Mouse (Mus musculus) T-helper 2 cell (primary cell): Measurements from ENCODE around the gene Ankfy1.

Experiments used
- in situ Hi-C: fragments of 300-600 bp; cut with MboI, MseI; formaldehyde crosslinking; loops from one replicate; pipeline ENCODE4 v1.15.1; 2025; ENCODE audit warnings: high pct_unique_total_duplicates

Ankfy1 gene

DNA sequence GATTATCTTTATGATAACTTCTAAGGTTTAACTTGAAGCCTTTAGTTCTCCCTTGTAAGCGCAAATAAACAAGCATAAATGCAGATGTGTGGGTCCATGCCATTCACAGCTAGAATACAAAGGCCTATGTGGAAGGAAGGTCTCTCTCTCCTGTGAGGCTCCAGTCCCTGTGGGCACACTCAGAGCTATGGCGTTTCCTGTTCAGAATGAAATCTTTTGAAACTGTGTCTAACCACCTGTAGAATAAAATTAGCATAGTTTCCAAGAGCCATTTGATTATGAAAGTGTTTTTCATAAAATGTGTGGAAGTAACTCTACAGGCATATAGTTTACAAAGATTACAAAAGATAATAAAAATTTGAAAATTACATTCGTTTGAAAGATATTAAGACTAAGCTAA lies 28.4 kb downstream of the Ankfy1 start:
- in situ Hi-C loops, result no loop called here

DNA sequence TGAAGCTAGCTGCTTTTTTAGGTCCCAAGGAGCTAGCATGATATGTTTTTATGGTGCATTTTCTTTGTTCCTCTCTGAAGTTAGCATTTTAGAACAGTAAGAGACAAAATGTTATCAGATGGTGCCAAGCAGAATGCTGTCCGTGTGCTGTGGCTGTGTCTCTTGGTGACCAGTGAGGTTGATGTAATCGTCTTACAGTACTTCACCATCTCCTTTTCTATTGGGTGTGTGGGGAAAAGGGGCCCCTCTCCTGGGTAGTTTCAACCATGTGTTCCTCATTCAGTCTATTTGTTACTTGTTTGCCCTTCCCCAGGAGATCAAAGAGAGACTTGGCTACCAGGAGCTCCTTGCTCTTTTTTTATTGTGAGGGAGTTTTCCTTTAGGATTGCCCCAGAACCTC lies 33.4 kb downstream of the Ankfy1 start:
- in situ Hi-C loops, result no loop called here

GRCm38 (mm10) chr11:72723871-72724270 lies 34.1 kb downstream of the Ankfy1 start:
- in situ Hi-C loops, result no loop called here

GRCm38 (mm10) chr11:72726023-72726422 lies 36.2 kb downstream of the Ankfy1 start:
- in situ Hi-C loops, result no loop called here

- in situ Hi-C loops, result loop anchor here (10.0 kb wide), 1 partner anchor 159 kb away; no protein-coding TSS in a partner anchor
These were observed 43.9 kb downstream of the Ankfy1 start for GRCm38 (mm10) chr11:72733736-72734135.

DNA sequence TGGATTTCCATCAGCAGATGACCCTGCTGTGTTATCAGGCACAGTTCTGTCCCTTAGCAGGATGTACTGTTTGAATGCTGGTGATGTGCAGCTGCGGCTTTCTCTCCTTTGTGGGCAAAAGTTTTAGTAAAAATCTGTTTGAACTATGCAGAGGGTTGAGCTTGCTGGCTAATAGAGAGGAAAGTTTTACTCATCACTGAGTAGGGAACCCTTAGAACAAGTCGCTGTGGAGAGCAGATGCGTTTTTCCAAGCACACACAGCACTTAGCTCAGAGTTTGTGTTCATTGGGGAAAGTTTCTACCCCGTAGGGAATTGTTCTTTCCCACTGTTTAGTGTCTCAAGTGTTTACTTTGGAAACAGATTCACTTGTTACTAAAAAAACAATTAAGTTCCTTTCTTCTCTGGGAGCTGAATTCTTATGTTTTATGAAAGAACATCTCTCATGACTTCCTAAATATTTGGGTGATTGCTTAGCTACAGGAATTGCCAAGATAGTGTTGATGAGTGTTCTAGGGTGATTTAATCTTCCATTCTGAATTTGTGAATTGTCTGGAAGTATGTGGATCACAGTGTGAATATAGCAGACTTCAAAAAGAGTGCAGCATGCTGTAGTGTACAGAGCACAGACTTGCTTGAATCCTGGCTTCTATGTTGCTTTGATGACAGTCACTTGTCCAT lies 45.2 kb downstream of the Ankfy1 start:
- in situ Hi-C loops, result loop anchor here (10.0 kb wide), 1 partner anchor 160 kb away; no protein-coding TSS in a partner anchor

DNA sequence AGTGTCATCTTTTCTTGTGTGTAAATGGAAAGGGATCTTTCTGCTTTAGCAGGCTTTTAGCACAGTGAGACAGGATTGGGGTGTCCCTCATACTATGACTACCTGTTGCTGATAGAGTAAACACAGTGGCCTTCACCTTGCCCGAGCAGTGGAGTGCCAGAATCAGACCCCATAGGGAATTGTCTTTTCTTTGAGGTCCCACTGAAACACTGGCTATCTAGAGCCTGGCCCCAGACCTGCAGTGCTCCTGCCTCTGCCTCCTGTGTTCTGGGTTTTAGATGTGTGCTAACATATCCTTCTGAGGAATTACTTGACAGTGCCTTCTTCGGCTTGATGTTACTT lies 45.7 kb downstream of the Ankfy1 start:
- in situ Hi-C loops, result loop anchor here (10.0 kb wide), 1 partner anchor 161 kb away; no protein-coding TSS in a partner anchor

DNA sequence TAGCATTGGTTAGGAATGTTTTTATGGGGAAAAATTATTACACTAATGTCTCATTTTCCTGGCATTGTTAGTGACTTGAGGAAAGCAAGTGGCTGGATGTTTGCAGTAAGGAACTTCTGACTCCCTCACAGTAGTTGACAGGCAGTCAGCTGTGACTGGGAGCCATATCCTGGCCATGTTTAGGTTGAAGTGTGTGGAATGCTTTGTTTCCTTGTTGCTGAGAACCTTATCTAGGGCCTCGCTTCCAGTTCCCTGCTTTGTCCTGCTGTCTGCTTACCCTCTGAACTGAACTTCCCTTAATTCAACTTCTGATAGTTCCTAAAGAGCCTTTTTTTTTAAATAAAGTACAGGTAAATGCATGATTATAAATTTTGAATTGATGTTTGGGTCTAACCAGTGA lies 46.5 kb downstream of the Ankfy1 start:
- in situ Hi-C loops, result loop anchor here (10.0 kb wide), 1 partner anchor 162 kb away; no protein-coding TSS in a partner anchor

GRCm38 (mm10) chr11:72737517-72737916 lies 47.7 kb downstream of the Ankfy1 start:
- in situ Hi-C loops, result loop anchor here (10.0 kb wide), 1 partner anchor 163 kb away; no protein-coding TSS in a partner anchor

- in situ Hi-C loops, result loop anchor here (10.0 kb wide), 1 partner anchor 164 kb away; no protein-coding TSS in a partner anchor
These were observed 49.2 kb downstream of the Ankfy1 start for GRCm38 (mm10) chr11:72739048-72739447.

DNA sequence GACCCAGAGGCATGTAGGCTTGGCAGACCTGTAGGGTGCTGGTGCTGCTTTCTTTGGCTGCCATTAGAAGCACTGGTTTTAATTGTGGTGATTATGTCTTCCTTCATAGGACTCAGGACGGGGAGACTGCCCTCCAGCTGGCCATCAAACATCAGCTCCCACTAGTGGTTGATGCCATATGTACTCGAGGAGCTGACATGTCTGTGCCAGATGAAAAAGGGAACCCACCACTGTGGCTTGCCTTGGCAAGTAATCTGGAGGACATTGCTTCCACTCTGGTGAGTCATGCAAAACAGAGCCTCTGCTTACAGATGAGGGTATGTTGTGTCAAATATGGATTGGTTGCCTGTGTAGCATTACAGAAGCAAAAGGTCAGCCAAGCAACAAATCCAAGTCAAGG lies 62.1 kb downstream of the Ankfy1 start:
- in situ Hi-C loops, result no loop called here

- in situ Hi-C loops, result no loop called here
These were observed 68.5 kb downstream of the Ankfy1 start for GRCm38 (mm10) chr11:72758316-72758715.

DNA sequence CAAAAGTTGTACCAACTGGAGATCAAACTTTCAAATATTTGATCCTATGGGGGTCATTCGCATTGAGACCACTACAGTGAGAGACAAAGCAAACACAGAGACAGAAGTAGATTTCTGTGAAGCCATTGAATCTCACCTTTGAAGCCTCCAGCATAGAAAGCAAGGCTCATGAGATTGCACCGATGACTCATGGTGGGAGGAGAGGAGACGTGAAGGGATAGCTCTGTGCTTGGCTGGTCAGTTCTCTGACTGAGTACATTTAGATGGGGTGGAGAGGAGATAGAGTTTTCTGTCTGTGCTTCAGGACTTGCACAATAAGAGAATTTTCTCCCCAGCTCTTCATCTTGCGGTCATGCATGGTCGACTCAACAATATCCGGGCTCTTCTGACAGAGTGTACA lies 69.8 kb downstream of the Ankfy1 start:
- in situ Hi-C loops, result no loop called here

DNA sequence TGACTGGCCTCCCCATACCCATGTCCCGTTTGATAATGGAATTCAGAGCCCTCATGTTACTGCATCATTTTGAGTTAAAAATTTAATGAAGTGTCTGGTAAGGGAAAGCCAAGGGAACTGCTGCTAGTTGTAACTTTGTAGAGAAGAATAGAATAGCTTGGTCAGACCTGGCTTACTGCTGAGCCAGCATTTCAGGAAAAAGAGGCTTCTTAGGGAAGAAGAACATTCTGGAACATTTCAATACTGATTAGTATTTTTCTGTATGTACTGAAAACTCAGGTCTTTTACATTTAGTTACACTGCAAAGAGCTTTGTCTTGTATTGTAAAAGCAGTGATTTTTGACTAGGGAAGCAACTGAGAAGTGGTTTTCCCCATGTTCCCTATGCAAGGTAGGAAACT lies 71.0 kb downstream of the Ankfy1 start:
- in situ Hi-C loops, result no loop called here

DNA sequence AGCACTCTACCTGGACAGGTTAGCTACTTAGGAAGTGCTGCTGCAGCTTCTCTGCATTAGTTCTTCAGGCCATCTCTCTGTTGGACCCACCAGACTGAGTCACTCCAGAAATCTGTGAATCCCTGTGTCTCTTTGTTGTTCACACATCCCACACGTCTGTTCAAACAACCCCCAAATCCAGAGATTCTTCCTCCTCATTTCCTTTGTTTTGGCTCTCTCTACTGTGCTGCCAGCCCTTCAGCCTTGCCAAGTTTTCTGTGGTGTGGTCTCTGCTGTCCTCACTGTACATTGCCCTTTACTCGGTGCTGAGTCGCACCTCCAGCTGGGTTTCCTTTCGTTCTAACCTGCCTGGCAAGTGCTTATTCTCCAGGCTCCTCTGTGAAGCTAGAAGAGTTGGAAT lies 74.5 kb downstream of the Ankfy1 start:
- in situ Hi-C loops, result no loop called here

DNA sequence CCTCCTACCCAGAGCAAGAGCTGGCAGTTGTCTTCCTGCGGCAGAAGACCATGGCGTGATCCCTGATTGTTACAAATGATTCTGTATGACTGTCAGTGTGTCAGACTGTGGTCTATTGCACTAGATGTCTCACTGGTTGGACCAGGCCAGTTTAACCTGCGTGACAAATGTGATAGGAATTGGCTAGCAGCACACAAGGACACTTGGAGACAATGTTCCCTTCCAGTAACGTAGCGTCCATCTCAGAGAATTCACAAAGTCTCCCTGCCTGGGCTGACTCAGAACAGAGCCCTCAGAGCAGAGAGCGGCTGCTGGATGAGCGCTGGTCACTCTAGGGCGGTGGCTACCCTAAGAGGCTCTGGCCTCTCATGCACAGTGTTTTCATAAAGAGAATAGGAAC lies 77.9 kb downstream of the Ankfy1 start:
- in situ Hi-C loops, result no loop called here

- in situ Hi-C loops, result no loop called here
These were observed 79.3 kb downstream of the Ankfy1 start for GRCm38 (mm10) chr11:72769061-72769460.

GRCm38 (mm10) chr11:72770324-72770723 lies 80.5 kb downstream of the Ankfy1 start:
- in situ Hi-C loops, result loop anchor here (10.0 kb wide), 1 partner anchor 714 kb away; no protein-coding TSS in a partner anchor

- in situ Hi-C loops, result loop anchor here (10.0 kb wide), 1 partner anchor 714 kb away; no protein-coding TSS in a partner anchor
These were observed 81.0 kb downstream of the Ankfy1 start for GRCm38 (mm10) chr11:72770816-72771215.

- in situ Hi-C loops, result loop anchor here (10.0 kb wide), 1 partner anchor 713 kb away; no protein-coding TSS in a partner anchor
These were observed 81.7 kb downstream of the Ankfy1 start for GRCm38 (mm10) chr11:72771461-72771860.

DNA sequence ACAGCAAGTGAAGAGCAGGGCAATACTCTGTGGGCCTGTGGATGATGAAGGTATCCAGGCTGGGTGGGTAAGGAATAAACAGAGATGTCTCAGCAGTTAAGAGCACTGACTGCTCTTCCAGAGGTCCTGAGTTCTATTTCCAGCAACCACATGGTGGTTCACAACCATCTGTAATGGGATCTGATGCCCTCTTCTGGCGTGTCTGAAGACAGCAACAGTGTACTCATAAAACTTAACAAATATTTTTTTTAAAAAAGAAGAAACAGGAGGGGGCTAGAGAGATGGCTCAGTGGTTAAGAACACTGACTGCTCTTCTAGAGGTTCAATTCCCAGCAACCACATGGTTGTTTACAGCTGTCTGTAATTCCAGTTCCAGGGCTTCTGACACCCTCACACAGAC lies 82.8 kb downstream of the Ankfy1 start:
- in situ Hi-C loops, result loop anchor here (10.0 kb wide), 1 partner anchor 712 kb away; no protein-coding TSS in a partner anchor

- in situ Hi-C loops, result loop anchor here (10.0 kb wide), 1 partner anchor 706 kb away; no protein-coding TSS in a partner anchor
These were observed 89.2 kb downstream of the Ankfy1 start for GRCm38 (mm10) chr11:72778957-72779356.

DNA sequence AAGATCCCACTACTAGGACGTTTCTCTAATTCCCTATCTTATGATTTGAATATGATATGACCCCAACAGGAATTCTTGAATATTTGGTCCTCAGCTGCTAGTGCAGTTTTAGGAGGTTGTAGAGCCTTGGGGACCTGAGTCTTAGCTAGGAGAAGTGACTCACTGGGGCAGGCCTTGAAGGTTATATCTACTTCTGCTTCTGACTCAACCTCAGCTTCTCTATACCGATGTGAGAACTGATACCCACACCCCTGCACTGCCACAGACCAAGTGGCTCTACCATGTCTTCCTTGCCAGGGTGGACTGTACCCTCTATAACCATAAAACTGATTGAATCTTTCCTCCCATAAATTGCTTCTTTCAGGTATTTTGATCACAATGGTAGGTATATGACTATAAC lies 92.3 kb downstream of the Ankfy1 start:
- in situ Hi-C loops, result no loop called here
